Mouse (Mus musculus) left cerebral cortex, adult 18-20 months (tissue): ENCODE results near the gene Kif9. TPM values are rescaled to one million over a fixed set of nuclear protein-coding genes. Genes with fewer than 3 reads are reported as not detected.

Source experiments
- DNase-seq, 2 experiments: peaks; one replicate each; pipeline ENCODE4 v3.0.0; 2021 to 2022; ENCODE audit warnings: low spot score in 2 of 2, mixed read lengths in 1 of 2
- total RNA-seq, 2 experiments: library from RNA; stranded (reverse); gene quantifications; 2 replicates each; pipeline ENCODE4 v1.2.3; 2021

Gene Kif9
- total RNA-seq, 2 experiments from 2014 or later, result 3.6 to 5.3 TPM

GRCm38 (mm10) chr9:110525737-110526136, 49.0 kb downstream of the Kif9 start:
- no peak for DNase-seq

GRCm38 (mm10) chr9:110529002-110529737, 52.4 kb downstream of the Kif9 start:
- no peak for DNase-seq

DNA sequence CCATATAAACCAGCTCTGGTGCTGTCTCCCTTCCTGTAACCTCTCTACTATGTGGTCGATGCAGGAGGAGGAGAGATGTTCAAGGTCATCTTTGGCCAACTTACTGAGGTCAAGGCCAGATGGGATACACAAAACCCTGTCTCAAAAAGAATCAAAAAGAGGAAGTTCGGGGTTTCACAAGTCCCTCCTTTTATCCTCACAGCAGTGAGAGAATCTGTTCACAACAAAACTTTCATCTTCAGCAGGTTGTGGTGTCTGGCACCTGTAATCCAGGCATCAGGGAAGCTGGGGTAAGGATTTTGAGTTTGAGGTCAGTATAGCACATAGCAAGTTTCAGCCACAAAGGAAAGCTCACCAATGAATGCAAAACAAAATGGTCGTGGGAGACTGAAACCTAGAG, 53.9 kb downstream of the Kif9 start:
- no peak for DNase-seq

- DNase-seq, result no peak
Measured at GRCm38 (mm10) chr9:110531151-110531791, 54.5 kb downstream of the Kif9 start.

GRCm38 (mm10) chr9:110531914-110532489, 55.2 kb downstream of the Kif9 start:
- peak; percentile 86 to 94 for DNase-seq

GRCm38 (mm10) chr9:110532538-110533291, 56.0 kb downstream of the Kif9 start, which contains the start of gene Setd2:
Gene Setd2 (plus strand): TSS chr9:110532597.
- DNase-seq, result peak; percentile 46 to 52

DNA sequence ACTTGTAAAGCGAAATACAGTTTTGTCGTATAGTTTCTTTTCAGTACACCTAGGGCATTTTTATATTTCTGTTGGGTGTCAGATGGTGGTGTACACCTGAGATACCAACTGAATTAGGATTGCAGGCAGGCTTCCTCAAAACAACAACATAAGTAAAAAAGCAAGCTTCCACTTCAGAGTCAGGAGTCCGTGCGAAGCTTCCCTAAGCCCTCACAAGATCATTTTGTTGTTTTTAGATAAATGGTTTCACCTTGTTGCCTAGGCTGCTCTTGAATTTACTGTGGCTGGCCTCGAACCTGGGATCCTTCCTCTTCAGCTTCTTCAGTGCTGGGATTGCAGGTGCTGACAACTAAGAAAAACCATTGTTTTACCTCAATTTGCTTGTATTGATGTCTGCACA, 56.9 kb downstream of the Kif9 start:
- no peak for DNase-seq

- no peak for DNase-seq
Measured at GRCm38 (mm10) chr9:110535114-110535513, 58.4 kb downstream of the Kif9 start.

DNA sequence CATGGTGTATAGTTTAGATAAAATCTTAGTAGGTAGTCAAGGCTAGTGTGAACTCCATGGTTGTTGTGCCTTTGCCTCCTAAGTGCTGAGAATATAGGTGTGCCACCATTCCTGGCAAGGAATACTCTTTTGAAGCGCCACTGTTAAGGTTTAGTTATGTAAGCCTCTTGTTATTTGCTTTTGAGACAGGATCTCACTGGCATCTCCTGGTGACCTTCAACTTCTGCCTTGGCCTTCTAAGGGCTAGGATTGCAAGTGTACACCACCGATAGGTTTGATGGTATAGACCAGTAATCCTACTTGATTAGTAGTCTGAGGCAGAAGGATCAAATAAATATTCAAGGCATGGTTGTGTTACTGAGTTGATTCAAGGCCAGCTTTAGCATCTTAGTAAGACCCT, 59.9 kb downstream of the Kif9 start:
- no peak for DNase-seq

- no peak for DNase-seq
Measured at GRCm38 (mm10) chr9:110538511-110538910, 61.8 kb downstream of the Kif9 start.

GRCm38 (mm10) chr9:110541988-110542387, 65.2 kb downstream of the Kif9 start:
- DNase-seq, result no peak

DNA sequence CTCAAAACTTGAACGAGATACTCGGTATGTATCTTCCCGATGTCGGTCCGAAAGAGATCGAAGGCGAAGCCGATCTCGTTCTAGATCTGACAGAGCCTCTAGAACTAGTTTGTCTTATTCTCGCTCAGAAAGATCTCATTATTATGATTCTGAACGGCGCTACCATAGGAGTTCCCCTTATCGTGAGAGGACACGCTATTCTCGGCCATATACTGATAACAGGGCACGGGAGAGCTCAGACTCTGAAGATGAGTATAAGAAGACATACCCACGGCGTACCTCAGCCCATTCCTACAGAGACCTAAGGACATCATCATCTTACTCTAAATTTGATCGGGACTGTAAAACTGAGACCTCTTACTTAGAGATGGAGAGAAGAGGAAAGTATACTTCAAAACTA, 71.5 kb downstream of the Kif9 start:
- no peak for DNase-seq

GRCm38 (mm10) chr9:110568309-110568708, 91.6 kb downstream of the Kif9 start:
- DNase-seq, result no peak

Other genes starting within 250 kb of the Kif9 start
- gene Cspg5, start 233.2 kb upstream of the Kif9 start, total RNA-seq, result 100 to 1,000 TPM; 365 to 384 TPM
- gene Elp6, start 171.8 kb upstream of the Kif9 start, total RNA-seq, result 10 to 100 TPM in 1 of 2 experiments, 1 to 10 TPM in 1; 10.0 to 13.6 TPM
- 100 to 1,000 TPM in 1 of 2 experiments, 10 to 100 TPM in 1; 91.7 to 103 TPM for gene Scap, start 143.7 kb upstream of the Kif9 start, total RNA-seq
- gene Ptpn23, start 68.7 kb upstream of the Kif9 start, total RNA-seq, result 10 to 100 TPM; 53.1 to 55.5 TPM
- gene Ngp, start 57.2 kb upstream of the Kif9 start, total RNA-seq, result under 1 TPM in 1 of 2 experiments, not detected in 1; 0.51 TPM
- gene Klhl18, start 264 bp upstream of the Kif9 start, total RNA-seq, result 10 to 100 TPM; 30.0 to 30.6 TPM
- gene Setd2, start 55.6 kb downstream of the Kif9 start, total RNA-seq, result 10 to 100 TPM; 60.2 to 61.9 TPM
- 1 to 10 TPM; 2.2 to 2.9 TPM for gene Nradd, start 147.5 kb downstream of the Kif9 start, total RNA-seq
- gene Nbeal2, start 177.2 kb downstream of the Kif9 start, total RNA-seq, result 10 to 100 TPM in 1 of 2 experiments, 1 to 10 TPM in 1; 9.6 to 12.2 TPM
- gene Ccdc12, start 179.5 kb downstream of the Kif9 start, total RNA-seq, result 10 to 100 TPM; 47.2 to 53.9 TPM